Mouse (Mus musculus) frontal cortex, postnatal 25 days (tissue): ENCODE data around the gene Zfp972.
A peak's percentile ranks its signal among the peaks of the same experiment; 100 is the strongest.
"Not testable (repeated sequence)": the region's sequence is repeated elsewhere in the genome, so short reads cannot be mapped to it uniquely, and the experiment has no call there.

Experiments
- DNase-seq, 2 experiments: peaks; one replicate each; pipeline ENCODE4 v3.0.0; 2022; ENCODE audit warnings: low spot score in 2 of 2

The Zfp972 gene

GRCm38 (mm10) chr2:177925563-177926103 lies at the start of gene Zfp972:
Gene Zfp972, minus strand, starts transcription at chr2:177925613.
- DNase-seq, result not testable (repeated sequence)

GRCm38 (mm10) chr2:177974814-177975213 lies 49.4 kb upstream of the Zfp972 start:
- not testable (repeated sequence) for DNase-seq

- DNase-seq, result peak; percentile 62 to 75
Measured at GRCm38 (mm10) chr2:177957145-177957544, 31.7 kb upstream of the Zfp972 start, which contains the start of gene Gm14326. Gene Gm14326, minus strand, starts transcription at chr2:177957297.

- peak in 1 of 2 experiments; percentile 24 for DNase-seq
Measured at GRCm38 (mm10) chr2:177956734-177957133, 31.3 kb upstream of the Zfp972 start.

GRCm38 (mm10) chr2:177903276-177903675 lies 22.1 kb downstream of the Zfp972 start:
- not testable (repeated sequence) for DNase-seq

- not testable (repeated sequence) for DNase-seq
Measured at GRCm38 (mm10) chr2:177898171-177898570, 27.2 kb downstream of the Zfp972 start.

- DNase-seq, result not testable (repeated sequence)
Measured at GRCm38 (mm10) chr2:177897046-177897578, 28.3 kb downstream of the Zfp972 start, which contains the start of gene Gm14327. Gene Gm14327, plus strand, starts transcription at chr2:177897096.

- not testable (repeated sequence) for DNase-seq
Measured at GRCm38 (mm10) chr2:177887743-177888142, 37.7 kb downstream of the Zfp972 start.

- DNase-seq, result not testable (repeated sequence)
Measured at GRCm38 (mm10) chr2:177862254-177862653, 63.2 kb downstream of the Zfp972 start.
